Mouse (Mus musculus) CH12.LX (cell line): ENCODE results near the gene Ano10.

ENCODE experiments used
- CHD2 ChIP-seq: IDR thresholded peaks from 2 replicates; pipeline ENCODE4 v1.6.1; 2011; ENCODE audit warnings: low read length, improper control_type of control experiment
- CTCF ChIP-seq, 2 experiments: IDR thresholded peaks in 1 of 2; conservative IDR thresholded peaks in 1 of 2; 2 replicates each; pipeline ENCODE4 v1.5.1; 2011 to 2012; ENCODE audit warnings: low read depth in 2 of 2, low read length in 2 of 2, improper control_type of control experiment in 1 of 2, inconsistent platforms in 1 of 2, mild to moderate bottlenecking in 1 of 2, moderate library complexity in 1 of 2
- EP300 ChIP-seq: IDR thresholded peaks from 2 replicates; pipeline ENCODE4 v1.6.1; 2011; ENCODE audit warnings: low read length, improper control_type of control experiment
- HCFC1 ChIP-seq: IDR thresholded peaks from 2 replicates; pipeline ENCODE4 v1.6.1; 2012; ENCODE audit warnings: low read depth, mild to moderate bottlenecking, inconsistent platforms, low read length, improper control_type of control experiment
- MAFK ChIP-seq: IDR thresholded peaks from 2 replicates; pipeline ENCODE4 v1.6.1; 2011; ENCODE audit warnings: low read length, improper control_type of control experiment; ENCODE audit not compliant: insufficient replicate concordance
- MAX ChIP-seq: IDR thresholded peaks from 2 replicates; pipeline ENCODE4 v1.6.1; 2011; ENCODE audit warnings: low read length, improper control_type of control experiment
- MXI1 ChIP-seq: IDR thresholded peaks from 2 replicates; pipeline ENCODE4 v1.6.1; 2011; ENCODE audit warnings: mild to moderate bottlenecking, low read depth, low read length, improper control_type of control experiment
- PAX5 ChIP-seq: IDR thresholded peaks from 2 replicates; pipeline ENCODE4 v1.6.1; 2012; ENCODE audit warnings: low read length, inconsistent platforms, mixed read lengths
- POLR2A ChIP-seq: IDR thresholded peaks from 2 replicates; pipeline ENCODE4 v1.6.1; 2011; ENCODE audit warnings: low read depth, mild to moderate bottlenecking, improper control_type of control experiment, low read length
- POLR2AphosphoS2 ChIP-seq: IDR thresholded peaks from 2 replicates; pipeline ENCODE4 v1.6.1; 2011; ENCODE audit warnings: low read depth, low read length, improper control_type of control experiment
- SIN3A ChIP-seq: IDR thresholded peaks from 2 replicates; pipeline ENCODE4 v1.6.1; 2012; ENCODE audit warnings: low read length, improper control_type of control experiment, inconsistent platforms
- TCF12 ChIP-seq: IDR thresholded peaks from 2 replicates; pipeline ENCODE4 v1.6.1; 2014; ENCODE audit warnings: low read depth, mild to moderate bottlenecking, inconsistent platforms, low read length, improper control_type of control experiment
- ZNF384 ChIP-seq: IDR thresholded peaks from 2 replicates; pipeline ENCODE4 v1.6.1; 2012; ENCODE audit warnings: low read depth, low read length, improper control_type of control experiment, inconsistent platforms

GRCm38 (mm10) chr9:122177256-122178220 lies 116.7 kb downstream of the Ano10 start:
- TF ChIP-seq TCF12 (no peak), MAFK (no peak), CTCF (conservative IDR thresholded peaks at IDR 0.05 in 1 of 2, IDR thresholded peaks at IDR 0.05 in 1 of 2; ENCODE audit: low read depth in 2 of 2, low read length in 2 of 2) (no peak), PAX5 (no peak), POLR2A (no peak), POLR2AphosphoS2 (no peak), MXI1 (no peak), MAX (no peak), ZNF384 (no peak), EP300 (no peak), HCFC1 (no peak), SIN3A (no peak), CHD2 (no peak)
